Mouse (Mus musculus): ENCODE results near the gene Sccpdh.

Sccpdh gene

GRCm38 (mm10) chr1:179736483-179736882 lies 68.5 kb downstream of the Sccpdh start:
- no peak for DNase-seq

Measured in spleen, adult 18-20 months (tissue).